Mouse (Mus musculus) limb, embryonic 15.5 days (tissue): ENCODE results near the gene Mospd2. TPM values are rescaled to one million over a fixed set of nuclear protein-coding genes. Genes with fewer than 3 reads are reported as not detected.

Experiments used
- ATAC-seq: fragments of 200-750 bp; cut with Nextera tagmentation; 2 replicates; pipeline ENCODE4 v1.8.0; 2017; ENCODE audit warnings: low read depth, moderate TSS enrichment; ENCODE audit not compliant: insufficient number of reproducible peaks, low FRiP score, low TSS enrichment
- H3K27ac ChIP-seq: fragments of 300-500 bp; sonication (generic); 2 replicates; pipeline ENCODE4 v1.5.1; 2015; ENCODE audit warnings: moderate library complexity, mild to moderate bottlenecking, inconsistent platforms
- H3K27me3 ChIP-seq: fragments of 300-500 bp; sonication (generic); 2 replicates; pipeline ENCODE4 v1.6.1; 2015; ENCODE audit warnings: inconsistent platforms
- H3K36me3 ChIP-seq: fragments of 300-500 bp; sonication (generic); 2 replicates; pipeline ENCODE4 v1.6.1; 2015; ENCODE audit warnings: inconsistent platforms
- H3K4me1 ChIP-seq: fragments of 300-500 bp; sonication (generic); 2 replicates; pipeline ENCODE4 v1.6.1; 2015; ENCODE audit warnings: inconsistent platforms
- H3K4me2 ChIP-seq: fragments of 300-500 bp; sonication (generic); 2 replicates; pipeline ENCODE4 v1.6.1; 2015; ENCODE audit warnings: mild to moderate bottlenecking, inconsistent platforms
- H3K4me3 ChIP-seq: fragments of 300-500 bp; sonication (generic); 2 replicates; pipeline ENCODE4 v1.5.1; 2015; ENCODE audit warnings: mild to moderate bottlenecking, inconsistent platforms
- H3K9ac ChIP-seq: fragments of 300-500 bp; sonication (generic); 2 replicates; pipeline ENCODE4 v1.6.1; 2015; ENCODE audit warnings: inconsistent platforms
- H3K9me3 ChIP-seq: fragments of 300-500 bp; sonication (generic); 2 replicates; pipeline ENCODE4 v1.6.1; 2016; ENCODE audit warnings: inconsistent platforms
- WGBS: fragments of 180-500 bp; shearing (Covaris S2); methylation state at CpG from one replicate; pipeline ENCODE4 v1.1.7; 2015; 5-methylcytosine and 5-hydroxymethylcytosine counted together
- polyA plus RNA-seq: library from polyadenylated mRNA; unstranded; fragments of >200 nt; fragmentation: Nextera tagmentation; extraction: Ambion mirVana; gene quantifications from 2 replicates; pipeline ENCODE4 v1.2.1, GENCODE M21; 2015

Gene Mospd2
- polyA plus RNA-seq, 1 experiment from 2014 or later = 21.7 TPM

- ATAC-seq = no peak
- no peak overlapping the region for H3K9ac ChIP-seq
- H3K4me3 ChIP-seq = no peak overlapping the region
- H3K27ac ChIP-seq = no peak overlapping the region
- WGBS = 70% methylated on average over 2 of the region's 2 CpGs
- H3K4me2 ChIP-seq = no peak overlapping the region
- H3K36me3 ChIP-seq = no peaks in the 10 kb centered on the region
- H3K9me3 ChIP-seq = no peaks in the 10 kb centered on the region
- no peaks in the 10 kb centered on the region for H3K27me3 ChIP-seq
- no peaks in the 10 kb centered on the region for H3K4me1 ChIP-seq
These were observed 78.3 kb downstream of the Mospd2 start for GRCm38 (mm10) chrX:164901847-164902246.

- ATAC-seq = no peak
- no peaks in the 10 kb centered on the region for H3K9me3 ChIP-seq
- no peaks in the 10 kb centered on the region for H3K36me3 ChIP-seq
- no peak overlapping the region for H3K27ac ChIP-seq
- H3K9ac ChIP-seq = no peak overlapping the region
- 40% methylated on average over 2 of the region's 2 CpGs for WGBS
- no peak overlapping the region for H3K4me3 ChIP-seq
- no peak overlapping the region for H3K4me2 ChIP-seq
- H3K27me3 ChIP-seq = no peaks in the 10 kb centered on the region
- no peaks in the 10 kb centered on the region for H3K4me1 ChIP-seq
These were observed 80.4 kb downstream of the Mospd2 start for GRCm38 (mm10) chrX:164899805-164900204.

- no peak overlapping the region for H3K4me3 ChIP-seq
- no peaks in the 10 kb centered on the region for H3K9me3 ChIP-seq
- no peak overlapping the region for H3K27ac ChIP-seq
- H3K4me2 ChIP-seq = no peak overlapping the region
- no peaks in the 10 kb centered on the region for H3K36me3 ChIP-seq
- H3K9ac ChIP-seq = no peak overlapping the region
- no peaks in the 10 kb centered on the region for H3K4me1 ChIP-seq
- ATAC-seq = no peak
- H3K27me3 ChIP-seq = no peaks in the 10 kb centered on the region
- WGBS = 81% methylated on average over 1 of the region's 1 CpGs
These were observed 93.9 kb downstream of the Mospd2 start for GRCm38 (mm10) chrX:164886260-164886659.

Other genes with a start within 250 kb of the Mospd2 start
- 9.4 and 10.1 TPM in 2 replicates for gene Fancb, start 217 bp upstream of the Mospd2 start, polyA plus RNA-seq
- not detected in 2 replicates for gene Gm17604, start 24.5 kb upstream of the Mospd2 start, polyA plus RNA-seq